Mouse (Mus musculus) kidney, postnatal 0 days (tissue): ENCODE results near the gene Cpm. TPM values are rescaled to one million over a fixed set of nuclear protein-coding genes. Genes with fewer than 3 reads are reported as not detected.

ENCODE experiments used
- ATAC-seq: fragments of 200-750 bp; cut with Nextera tagmentation; replicated peaks from 2 replicates; pipeline ENCODE4 v1.8.0; 2017; ENCODE audit warnings: low read depth, moderate number of reproducible peaks, moderate TSS enrichment, moderate library complexity; ENCODE audit not compliant: low FRiP score
- DNase-seq: peaks from one replicate; pipeline ENCODE4 v3.0.0-alpha.2; 2016; ENCODE audit warnings: low spot score
- H3K27ac ChIP-seq: fragments of 300-500 bp; sonication (generic); 2 replicates; pipeline ENCODE4 v1.5.1; 2014; ENCODE audit warnings: mild to moderate bottlenecking
- H3K27me3 ChIP-seq: fragments of 300-500 bp; sonication (generic); 2 replicates; pipeline ENCODE4 v1.6.1; 2014; ENCODE audit warnings: low read length, mixed read lengths; ENCODE audit not compliant: insufficient read depth
- H3K36me3 ChIP-seq: fragments of 300-500 bp; sonication (generic); 2 replicates; pipeline ENCODE4 v1.6.1; 2014; ENCODE audit warnings: low read length, mixed read lengths; ENCODE audit not compliant: insufficient read depth
- H3K4me1 ChIP-seq: fragments of 300-500 bp; sonication (generic); replicated peaks from 2 replicates; pipeline ENCODE4 v1.6.1; 2014; ENCODE audit warnings: antibody characterized with exemption, low read length, mixed read lengths; ENCODE audit not compliant: insufficient read depth
- H3K4me2 ChIP-seq: fragments of 300-500 bp; sonication (generic); 2 replicates; pipeline ENCODE4 v1.6.1; 2014; ENCODE audit warnings: mild to moderate bottlenecking, low read length, moderate library complexity, mixed read lengths
- H3K4me3 ChIP-seq: fragments of 300-500 bp; sonication (generic); replicated peaks from 2 replicates; pipeline ENCODE4 v1.5.1; 2014; ENCODE audit warnings: low read depth, low read length
- H3K9ac ChIP-seq: fragments of 300-500 bp; sonication (generic); 2 replicates; pipeline ENCODE4 v1.6.1; 2014; ENCODE audit warnings: low read depth, low read length
- H3K9me3 ChIP-seq: fragments of 300-500 bp; sonication (generic); replicated peaks from 2 replicates; pipeline ENCODE4 v1.6.1; 2016; ENCODE audit warnings: low read length, inconsistent platforms, mixed read lengths
- CTCF ChIP-seq: IDR thresholded peaks from 2 replicates; pipeline ENCODE4 v1.5.1; 2016; ENCODE audit warnings: antibody characterized with exemption, low read depth, mild to moderate bottlenecking, moderate library complexity
- WGBS: fragments of 180-500 bp; shearing (Covaris S2); extraction: QIAGEN DNeasy Blood & Tissue Kit; methylation state at CpG from one replicate; pipeline ENCODE4 v1.1.7; 2014; 5-methylcytosine and 5-hydroxymethylcytosine counted together
- polyA plus RNA-seq: library from polyadenylated mRNA; unstranded; fragments of >200 nt; fragmentation: Nextera tagmentation; extraction: Ambion mirVana; gene quantifications from 2 replicates; pipeline ENCODE4 v1.2.1, GENCODE M21; 2015

Cpm gene
- polyA plus RNA-seq, 1 experiment from 2014 or later = 51.7 TPM

- no peak overlapping the region for H3K9ac ChIP-seq
Observed at GRCm38 (mm10) chr10:117687018-117687417, 57.7 kb downstream of the Cpm start.

GRCm38 (mm10) chr10:117687577-117687976 lies 58.3 kb downstream of the Cpm start:
- WGBS = 89% methylated on average over 7 of the region's 7 CpGs
- peaks cover 31% of the 10 kb centered on the region for H3K36me3 ChIP-seq
- H3K9ac ChIP-seq = no peak overlapping the region

More at GRCm38 (mm10) chr10:117687018-117687417, 57.7 kb downstream of the Cpm start:
- ATAC-seq (no peak), DNase-seq (no peak)
- no peaks in the 10 kb centered on the region for H3K27me3 ChIP-seq
- peaks cover 26% of the 10 kb centered on the region for H3K36me3 ChIP-seq
- no peak for TF ChIP-seq CTCF
- H3K4me1 ChIP-seq = no peaks in the 10 kb centered on the region
- H3K4me2 ChIP-seq = no peak overlapping the region
- H3K27ac ChIP-seq = no peak overlapping the region
- H3K4me3 ChIP-seq = no peak overlapping the region
- WGBS = 76% methylated on average over 3 of the region's 3 CpGs
- H3K9me3 ChIP-seq = no peaks in the 10 kb centered on the region

GRCm38 (mm10) chr10:117688204-117689151 lies 59.2 kb downstream of the Cpm start:
- ATAC-seq (peak; percentile 51), DNase-seq (peak; percentile 41)
- Histone ChIP-seq H3K36me3 (peaks cover 34% of the 10 kb centered on the region), H3K27ac (no peak overlapping the region), H3K9ac (no peak overlapping the region), H3K27me3 (no peaks in the 10 kb centered on the region), H3K4me3 (no peak overlapping the region), H3K4me1 (no peaks in the 10 kb centered on the region), H3K9me3 (no peaks in the 10 kb centered on the region), H3K4me2 (no peak overlapping the region)
- peak; percentile 47; the same call in 1 of the 2 replicates for TF ChIP-seq CTCF
- WGBS = 84% methylated on average over 13 of the region's 13 CpGs

More at GRCm38 (mm10) chr10:117687577-117687976, 58.3 kb downstream of the Cpm start:
- ATAC-seq (no peak), DNase-seq (no peak)
- Histone ChIP-seq H3K4me3 (no peak overlapping the region), H3K4me1 (no peaks in the 10 kb centered on the region), H3K4me2 (no peak overlapping the region), H3K27me3 (no peaks in the 10 kb centered on the region), H3K27ac (no peak overlapping the region), H3K9me3 (no peaks in the 10 kb centered on the region)
- TF ChIP-seq CTCF = no peak

GRCm38 (mm10) chr10:117689297-117690100 lies 60.2 kb downstream of the Cpm start:
- no peak overlapping the region for H3K4me3 ChIP-seq
- no peak overlapping the region for H3K9ac ChIP-seq
- H3K27me3 ChIP-seq = no peaks in the 10 kb centered on the region
- no peak for DNase-seq
- no peak overlapping the region for H3K27ac ChIP-seq
- 95% methylated on average over 11 of the region's 11 CpGs for WGBS
- H3K9me3 ChIP-seq = no peaks in the 10 kb centered on the region
- peaks cover 37% of the 10 kb centered on the region for H3K36me3 ChIP-seq
- H3K4me1 ChIP-seq = no peaks in the 10 kb centered on the region
- no peak for TF ChIP-seq CTCF
- ATAC-seq = no peak
- H3K4me2 ChIP-seq = no peak overlapping the region

- Histone ChIP-seq H3K9me3 (no peaks in the 10 kb centered on the region), H3K9ac (no peak overlapping the region), H3K27ac (no peak overlapping the region), H3K4me1 (no peaks in the 10 kb centered on the region), H3K4me3 (no peak overlapping the region), H3K4me2 (no peak overlapping the region), H3K36me3 (peaks cover 43% of the 10 kb centered on the region), H3K27me3 (no peaks in the 10 kb centered on the region)
- no peak for ATAC-seq
- DNase-seq = no peak
- no peak for TF ChIP-seq CTCF
- 90% methylated on average over 2 of the region's 2 CpGs for WGBS
Observed at GRCm38 (mm10) chr10:117690101-117690352, 60.7 kb downstream of the Cpm start.

- H3K27me3 ChIP-seq = no peaks in the 10 kb centered on the region
- ATAC-seq = no peak
- H3K9me3 ChIP-seq = no peaks in the 10 kb centered on the region
- H3K36me3 ChIP-seq = peaks cover 46% of the 10 kb centered on the region
- H3K4me2 ChIP-seq = no peak overlapping the region
- H3K4me1 ChIP-seq = no peaks in the 10 kb centered on the region
- TF ChIP-seq CTCF = no peak
- 86% methylated on average over 3 of the region's 3 CpGs for WGBS
- no peak overlapping the region for H3K9ac ChIP-seq
- no peak overlapping the region for H3K4me3 ChIP-seq
- no peak for DNase-seq
- H3K27ac ChIP-seq = no peak overlapping the region
Observed at GRCm38 (mm10) chr10:117690770-117691296, 61.5 kb downstream of the Cpm start.
